Mouse (Mus musculus): ENCODE data around the gene Shisa4. TPM values are rescaled to one million over a fixed set of nuclear protein-coding genes. Genes with fewer than 3 reads are reported as not detected.

Gene Shisa4
- total RNA-seq, 1 experiment = 15.7 TPM

DNA sequence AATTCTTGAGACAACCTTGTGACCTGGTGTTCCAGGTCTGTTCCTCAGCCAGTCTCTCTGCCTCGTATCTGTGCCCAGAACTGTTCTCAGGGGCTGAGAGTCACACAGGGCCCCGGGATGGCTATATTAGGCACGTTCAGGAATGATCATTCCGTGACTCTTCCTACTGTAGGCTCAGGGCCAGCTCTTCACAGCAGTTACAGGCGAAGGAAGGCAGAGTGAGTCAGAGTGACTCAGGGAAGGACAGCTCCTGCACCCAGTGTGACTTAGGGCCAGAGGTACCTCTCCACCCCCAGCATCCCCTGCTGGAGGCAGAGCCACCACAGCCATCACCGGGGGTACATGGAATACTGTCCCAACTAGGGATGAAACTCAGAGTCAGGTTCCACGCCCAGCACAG lies 8.0 kb downstream of the Shisa4 start:
- in situ Hi-C loops (cut with MboI; ENCODE audit: low sequenced_read_pairs in 2 of 2, unreplicated experiment in 2 of 2) = loop anchor here in 1 of 2 experiments (25.0 kb wide), 1 partner anchor 205 kb away; the partner anchor contains the start of gene Gpr37l1
- Histone ChIP-seq H3K27ac (ENCODE audit: insufficient read depth, low read depth, low read length, poor library complexity, severe bottlenecking) (no peak overlapping the region), H3K4me3 (ENCODE audit: insufficient read depth in 1 of 2, low read depth in 1 of 2, low read length in 2 of 2, poor library complexity in 1 of 2, severe bottlenecking in 1 of 2) (no peak overlapping the region), H3K36me3 (ENCODE audit: control insufficient read depth, insufficient read depth, low read length, poor library complexity, severe bottlenecking) (no peaks in the 10 kb centered on the region), H3K9me3 (ENCODE audit: control insufficient read depth, insufficient read depth, low read depth, low read length) (no peaks in the 10 kb centered on the region), H3K4me1 (ENCODE audit: control insufficient read depth in 2 of 2, insufficient read depth in 2 of 2, low read length in 2 of 2, poor library complexity in 1 of 2) (peaks cover 11 to 19% of the 10 kb centered on the region in 2 experiments; a peak in 2 of 4 replicates), H3K9ac (ENCODE audit: insufficient read depth, low read depth, low read length, poor library complexity, severe bottlenecking) (no peak overlapping the region)
- TF ChIP-seq ZNF384 (IDR thresholded peaks at IDR 0.05; ENCODE audit: low read depth, low read length) (no peak), ZC3H11A (IDR thresholded peaks at IDR 0.05; ENCODE audit: borderline replicate concordance, low read depth, low read length) (no peak), MAFK (IDR thresholded peaks at IDR 0.05; ENCODE audit: insufficient read depth, low read depth, low read length) (no peak), HCFC1 (IDR thresholded peaks at IDR 0.05; ENCODE audit: borderline replicate concordance, insufficient read depth, low read length) (no peak), CHD2 (IDR thresholded peaks at IDR 0.05; ENCODE audit: low read depth, low read length) (no peak)
- no peak for DNase-seq (ENCODE audit: low read depth, low spot score)

DNA sequence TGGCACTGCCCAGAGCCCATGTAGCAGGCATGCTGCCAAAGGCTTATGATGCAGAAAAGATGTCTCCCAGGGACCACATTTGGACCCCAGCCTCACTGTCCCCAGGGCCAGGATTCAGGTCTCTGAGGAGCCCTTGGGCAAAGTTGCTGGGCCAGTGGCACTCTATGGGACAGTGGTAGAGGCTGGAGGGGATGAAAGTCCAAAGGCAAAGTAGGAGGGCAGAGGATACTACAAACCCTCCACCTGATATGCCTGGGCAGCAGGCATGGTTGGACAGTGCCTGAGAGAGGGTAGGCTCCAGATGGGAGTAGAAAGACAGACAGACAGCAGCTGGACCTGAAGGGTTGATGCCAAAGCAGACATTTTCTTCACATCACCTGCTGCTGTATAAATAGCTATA lies 8.7 kb downstream of the Shisa4 start:
- peaks cover 11 to 19% of the 10 kb centered on the region in 2 experiments; a peak in 2 of 4 replicates for H3K4me1 ChIP-seq (ENCODE audit: control insufficient read depth in 2 of 2, insufficient read depth in 2 of 2, low read length in 2 of 2, poor library complexity in 1 of 2)
- TF ChIP-seq CHD2 (IDR thresholded peaks at IDR 0.05; ENCODE audit: low read depth, low read length) = no peak
- TF ChIP-seq HCFC1 (IDR thresholded peaks at IDR 0.05; ENCODE audit: borderline replicate concordance, insufficient read depth, low read length) = no peak
- TF ChIP-seq MAFK (IDR thresholded peaks at IDR 0.05; ENCODE audit: insufficient read depth, low read depth, low read length) = no peak
- no peak for TF ChIP-seq ZNF384 (IDR thresholded peaks at IDR 0.05; ENCODE audit: low read depth, low read length)
- TF ChIP-seq ZC3H11A (IDR thresholded peaks at IDR 0.05; ENCODE audit: borderline replicate concordance, low read depth, low read length) = no peak
- no peaks in the 10 kb centered on the region for H3K9me3 ChIP-seq (ENCODE audit: control insufficient read depth, insufficient read depth, low read depth, low read length)
- no peak overlapping the region for H3K27ac ChIP-seq (ENCODE audit: insufficient read depth, low read depth, low read length, poor library complexity, severe bottlenecking)
- no peak overlapping the region for H3K9ac ChIP-seq (ENCODE audit: insufficient read depth, low read depth, low read length, poor library complexity, severe bottlenecking)
- no peak overlapping the region for H3K4me3 ChIP-seq (ENCODE audit: insufficient read depth in 1 of 2, low read depth in 1 of 2, low read length in 2 of 2, poor library complexity in 1 of 2, severe bottlenecking in 1 of 2)
- in situ Hi-C loops (cut with MboI; ENCODE audit: low sequenced_read_pairs in 2 of 2, unreplicated experiment in 2 of 2) = loop anchor here in 1 of 2 experiments (25.0 kb wide), 1 partner anchor 204 kb away; the partner anchor contains the start of gene Gpr37l1
- H3K36me3 ChIP-seq (ENCODE audit: control insufficient read depth, insufficient read depth, low read length, poor library complexity, severe bottlenecking) = no peaks in the 10 kb centered on the region
- no peak for DNase-seq (ENCODE audit: low read depth, low spot score)

DNA sequence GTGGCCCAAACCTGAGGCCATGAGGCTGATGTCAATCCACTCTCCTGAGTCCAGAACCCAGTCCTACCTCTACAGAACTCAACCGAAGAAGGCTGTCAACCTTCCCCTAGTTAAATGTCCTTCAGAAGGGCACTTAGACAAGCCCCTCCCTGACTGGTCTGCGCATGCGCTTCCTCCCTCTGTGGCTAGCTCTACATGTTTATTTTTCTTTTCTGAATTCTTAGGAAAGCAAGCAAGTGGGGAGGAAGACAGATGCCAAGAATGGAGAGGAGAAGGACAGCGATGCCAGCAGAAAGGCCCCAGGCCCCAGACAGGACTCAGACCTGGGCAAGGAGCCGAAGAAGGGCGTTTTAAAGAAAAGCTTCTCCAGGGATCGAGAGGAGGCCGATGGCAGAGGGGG lies 11.6 kb downstream of the Shisa4 start:
- in situ Hi-C loops (cut with MboI; ENCODE audit: low sequenced_read_pairs in 2 of 2, unreplicated experiment in 2 of 2) = loop anchor here in 1 of 2 experiments (25.0 kb wide), 1 partner anchor 201 kb away; the partner anchor contains the start of gene Gpr37l1
- TF ChIP-seq ZNF384 (IDR thresholded peaks at IDR 0.05; ENCODE audit: low read depth, low read length) (no peak), MAFK (IDR thresholded peaks at IDR 0.05; ENCODE audit: insufficient read depth, low read depth, low read length) (no peak), CHD2 (IDR thresholded peaks at IDR 0.05; ENCODE audit: low read depth, low read length) (no peak), ZC3H11A (IDR thresholded peaks at IDR 0.05; ENCODE audit: borderline replicate concordance, low read depth, low read length) (no peak), HCFC1 (IDR thresholded peaks at IDR 0.05; ENCODE audit: borderline replicate concordance, insufficient read depth, low read length) (no peak)

GRCm38 (mm10) chr1:135362115-135362514 lies 12.9 kb downstream of the Shisa4 start:
- DNase-seq (ENCODE audit: low read depth, low spot score) = no peak
- no peak overlapping the region for H3K9ac ChIP-seq (ENCODE audit: insufficient read depth, low read depth, low read length, poor library complexity, severe bottlenecking)
- H3K4me1 ChIP-seq (ENCODE audit: control insufficient read depth in 2 of 2, insufficient read depth in 2 of 2, low read length in 2 of 2, poor library complexity in 1 of 2) = peaks cover 4 to 9% of the 10 kb centered on the region in 2 experiments; a peak in 2 of 4 replicates
- in situ Hi-C loops (cut with MboI; ENCODE audit: low sequenced_read_pairs in 2 of 2, unreplicated experiment in 2 of 2) = loop anchor here in 1 of 2 experiments (25.0 kb wide), 1 partner anchor 200 kb away; the partner anchor contains the start of gene Gpr37l1
- H3K36me3 ChIP-seq (ENCODE audit: control insufficient read depth, insufficient read depth, low read length, poor library complexity, severe bottlenecking) = no peaks in the 10 kb centered on the region
- TF ChIP-seq CHD2 (IDR thresholded peaks at IDR 0.05; ENCODE audit: low read depth, low read length) (no peak), ZNF384 (IDR thresholded peaks at IDR 0.05; ENCODE audit: low read depth, low read length) (0 out of 2 replicates have a peak, but pooled peaks have one; percentile 13)
- no peaks in the 10 kb centered on the region for H3K9me3 ChIP-seq (ENCODE audit: control insufficient read depth, insufficient read depth, low read depth, low read length)
- H3K27ac ChIP-seq (ENCODE audit: insufficient read depth, low read depth, low read length, poor library complexity, severe bottlenecking) = no peak overlapping the region
- no peak overlapping the region for H3K4me3 ChIP-seq (ENCODE audit: insufficient read depth in 1 of 2, low read depth in 1 of 2, low read length in 2 of 2, poor library complexity in 1 of 2, severe bottlenecking in 1 of 2)

More for the DNA sequence above, 11.6 kb downstream of the Shisa4 start:
- no peak overlapping the region for H3K9ac ChIP-seq (ENCODE audit: insufficient read depth, low read depth, low read length, poor library complexity, severe bottlenecking)
- H3K9me3 ChIP-seq (ENCODE audit: control insufficient read depth, insufficient read depth, low read depth, low read length) = no peaks in the 10 kb centered on the region
- no peaks in the 10 kb centered on the region for H3K36me3 ChIP-seq (ENCODE audit: control insufficient read depth, insufficient read depth, low read length, poor library complexity, severe bottlenecking)
- no peak for DNase-seq (ENCODE audit: low read depth, low spot score)
- no peak overlapping the region for H3K27ac ChIP-seq (ENCODE audit: insufficient read depth, low read depth, low read length, poor library complexity, severe bottlenecking)
- no peak overlapping the region for H3K4me3 ChIP-seq (ENCODE audit: insufficient read depth in 1 of 2, low read depth in 1 of 2, low read length in 2 of 2, poor library complexity in 1 of 2, severe bottlenecking in 1 of 2)
- H3K4me1 ChIP-seq (ENCODE audit: control insufficient read depth in 2 of 2, insufficient read depth in 2 of 2, low read length in 2 of 2, poor library complexity in 1 of 2) = peaks cover 6 to 13% of the 10 kb centered on the region in 2 experiments; a peak in 2 of 4 replicates

All from ES-E14 (cell line).